Mouse (Mus musculus) olfactory bulb, adult 2 months (tissue): Measurements from ENCODE around the gene Olfr522. TPM values are rescaled to one million over a fixed set of nuclear protein-coding genes. Genes with fewer than 3 reads are reported as not detected.

Experiments
- H3K27ac ChIP-seq: fragments of 200-500 bp; 2 replicates; pipeline ENCODE4 v1.5.1; 2012; ENCODE audit warnings: low read depth, low read length; ENCODE audit not compliant: insufficient read depth
- H3K4me1 ChIP-seq: fragments of 200-500 bp; 2 replicates; pipeline ENCODE4 v1.6.1; 2012; ENCODE audit warnings: low read length; ENCODE audit not compliant: control insufficient read depth, insufficient read depth
- H3K4me3 ChIP-seq: fragments of 200-500 bp; 2 replicates; pipeline ENCODE4 v1.5.1; 2012; ENCODE audit warnings: mild to moderate bottlenecking, low read depth, low read length, moderate library complexity; ENCODE audit not compliant: insufficient read depth
- CTCF ChIP-seq: fragments of 200-500 bp; IDR thresholded peaks from 2 replicates; pipeline ENCODE4 v1.5.1; 2012; ENCODE audit warnings: low read depth, mild to moderate bottlenecking, low read length, moderate library complexity; ENCODE audit not compliant: insufficient read depth
- POLR2A ChIP-seq: fragments of 200-500 bp; IDR thresholded peaks from 2 replicates; pipeline ENCODE4 v1.6.1; 2012; ENCODE audit warnings: mild to moderate bottlenecking, low read depth, low read length, moderate library complexity; ENCODE audit not compliant: insufficient read depth
- WGBS: fragments of 180-500 bp; shearing (Covaris S2); methylation state at CpG from one replicate; pipeline ENCODE4 v1.1.7; 2018; 5-methylcytosine and 5-hydroxymethylcytosine counted together
- polyA plus RNA-seq: library from polyadenylated mRNA; stranded (reverse); fragments of >200 nt; gene quantifications from 2 replicates; pipeline ENCODE4 v1.2.4, GENCODE M21; 2012; ENCODE audit warnings: low replicate concordance; ENCODE audit not compliant: missing spikeins, insufficient read depth, insufficient read length

Olfr522 gene
- polyA plus RNA-seq, 1 experiment = not detected

DNA sequence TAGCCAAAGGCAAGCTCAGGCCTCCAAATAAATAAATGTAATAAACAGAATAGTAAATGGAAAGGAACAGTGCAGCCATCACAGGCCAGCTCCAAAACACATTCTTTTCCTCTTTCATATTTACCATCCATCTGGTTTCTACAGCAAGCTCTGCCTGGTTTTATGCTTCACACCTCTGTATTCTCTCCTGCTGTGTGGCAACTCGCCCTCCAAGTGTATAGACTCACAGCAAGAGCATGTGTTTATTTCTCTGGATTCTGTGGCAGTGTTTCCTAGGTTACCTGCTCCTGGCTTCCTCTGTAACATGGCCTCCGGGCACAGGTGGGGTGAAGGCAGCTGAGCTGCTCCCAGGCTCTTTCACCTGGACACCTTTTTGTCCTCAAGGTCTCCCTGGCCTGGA is 27.9 kb upstream of the Olfr522 start:
- Histone ChIP-seq H3K4me3 (no peak overlapping the region), H3K4me1 (no peaks in the 10 kb centered on the region), H3K27ac (no peak overlapping the region)
- TF ChIP-seq POLR2A (no peak), CTCF (no peak)
- WGBS = 66% methylated on average over 2 of the region's 2 CpGs

DNA sequence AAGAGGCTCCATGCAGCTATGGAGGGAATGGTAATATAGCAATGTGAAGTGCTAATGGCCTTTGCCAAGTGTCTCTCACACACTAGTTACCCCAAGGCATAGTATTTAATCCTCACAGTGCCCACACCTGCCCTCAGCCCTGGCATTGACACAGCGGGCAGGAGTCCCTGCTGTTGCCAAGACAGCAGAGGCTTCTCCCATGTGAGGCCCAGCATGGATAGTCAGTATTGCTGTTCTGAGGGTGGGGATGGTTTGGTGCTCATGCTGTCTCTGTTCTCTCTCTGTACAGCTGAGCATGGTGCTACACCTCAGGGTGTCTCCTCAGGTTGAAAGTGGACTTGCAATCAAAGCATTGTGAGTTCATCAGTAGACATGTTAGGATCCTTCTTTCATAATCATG is 25.9 kb upstream of the Olfr522 start:
- TF ChIP-seq CTCF = no peak
- no peak for TF ChIP-seq POLR2A
- no peak overlapping the region for H3K4me3 ChIP-seq
- 82% methylated on average over 1 of the region's 1 CpGs for WGBS
- H3K27ac ChIP-seq = no peak overlapping the region
- no peaks in the 10 kb centered on the region for H3K4me1 ChIP-seq

- Histone ChIP-seq H3K4me3 (no peak overlapping the region), H3K27ac (no peak overlapping the region), H3K4me1 (no peaks in the 10 kb centered on the region)
- no peak for TF ChIP-seq POLR2A
- no peak for TF ChIP-seq CTCF
- 60% methylated on average over 4 of the region's 4 CpGs for WGBS
These were observed 24.1 kb upstream of the Olfr522 start for GRCm38 (mm10) chr7:140188391-140189328.

DNA sequence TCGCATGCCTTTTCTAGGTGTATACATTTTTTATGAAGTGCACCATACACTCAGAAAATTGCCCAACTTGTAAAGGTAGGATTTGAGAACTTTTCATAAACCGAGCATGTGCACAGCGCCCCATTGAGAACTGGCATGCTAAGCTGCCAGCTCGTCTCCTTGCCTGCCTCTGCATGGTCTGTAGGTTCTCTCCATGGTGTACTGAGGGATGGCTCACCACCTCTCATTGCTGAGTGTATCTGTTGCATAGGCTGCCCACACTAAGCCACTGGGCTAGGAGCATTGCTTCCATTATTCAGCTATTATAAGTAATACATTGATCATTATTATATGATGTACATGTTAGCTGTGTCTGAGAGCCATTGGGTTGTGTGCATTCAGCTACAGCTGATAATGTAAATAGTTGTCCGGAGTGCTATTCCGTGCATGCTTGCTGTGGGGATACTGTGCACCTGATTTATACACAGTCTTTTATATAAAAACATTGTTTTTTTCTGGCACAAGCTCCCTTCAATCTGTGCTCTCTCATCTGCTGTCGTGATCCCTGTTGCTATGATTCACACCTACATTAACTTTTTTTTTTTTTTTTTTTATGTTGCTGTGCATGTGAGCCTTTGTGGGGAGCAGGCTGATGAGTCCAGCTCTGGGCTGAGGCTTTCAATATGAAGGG is 23.3 kb upstream of the Olfr522 start:
- H3K4me3 ChIP-seq = no peak overlapping the region
- H3K27ac ChIP-seq = no peak overlapping the region
- no peak for TF ChIP-seq POLR2A
- no peak for TF ChIP-seq CTCF
- WGBS = 83% methylated on average over 7 of the region's 7 CpGs
- H3K4me1 ChIP-seq = no peaks in the 10 kb centered on the region

DNA sequence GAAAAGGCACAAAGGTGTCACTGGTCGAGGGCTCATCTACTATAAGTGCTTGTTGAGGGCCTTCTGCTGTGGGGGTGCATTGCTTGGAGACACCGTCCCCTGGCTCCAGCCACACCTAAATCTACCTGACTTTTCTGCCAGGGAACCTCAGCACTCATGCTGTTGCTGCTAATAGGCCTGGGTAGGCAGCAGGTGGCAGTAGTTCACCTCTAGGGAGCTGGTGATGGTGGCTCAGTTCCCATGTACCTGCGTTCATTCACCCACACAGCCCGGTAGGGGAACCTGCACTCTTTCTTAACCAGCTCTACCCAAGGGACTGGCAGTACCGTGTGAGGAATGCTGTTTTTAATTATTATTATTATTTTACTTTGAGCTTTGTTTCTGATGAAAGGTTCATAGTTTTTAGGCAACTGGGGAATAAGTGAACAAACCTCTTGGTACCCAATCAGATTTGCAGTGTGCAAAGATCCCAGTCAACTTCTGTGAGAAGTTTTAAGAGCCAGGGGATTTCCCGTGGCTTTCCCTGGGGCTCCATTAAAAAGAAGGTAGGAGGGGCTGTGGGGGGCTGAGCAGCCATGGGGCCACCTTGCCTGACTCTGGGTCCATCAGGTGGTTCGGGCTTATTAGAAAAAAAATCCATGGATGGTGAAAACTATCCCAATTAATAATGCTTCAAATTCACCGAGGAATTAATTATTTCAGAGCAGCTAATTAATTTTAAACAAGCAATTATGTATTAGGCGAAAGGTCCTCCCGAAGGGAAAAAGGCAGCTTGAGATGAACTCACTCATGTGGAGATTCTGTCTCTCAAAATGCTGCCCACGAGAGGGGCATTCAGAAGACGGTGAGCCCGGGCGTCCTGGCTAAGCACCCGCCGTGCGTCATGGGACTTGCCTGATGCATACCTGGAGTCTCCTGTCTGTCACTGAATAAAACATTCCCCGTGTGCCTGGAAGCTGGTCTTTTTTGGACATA is 22.4 kb upstream of the Olfr522 start:
- TF ChIP-seq CTCF = no peak
- TF ChIP-seq POLR2A = no peak
- Histone ChIP-seq H3K4me3 (no peak overlapping the region), H3K27ac (no peak overlapping the region), H3K4me1 (no peaks in the 10 kb centered on the region)
- 49% methylated on average over 18 of the region's 18 CpGs for WGBS

DNA sequence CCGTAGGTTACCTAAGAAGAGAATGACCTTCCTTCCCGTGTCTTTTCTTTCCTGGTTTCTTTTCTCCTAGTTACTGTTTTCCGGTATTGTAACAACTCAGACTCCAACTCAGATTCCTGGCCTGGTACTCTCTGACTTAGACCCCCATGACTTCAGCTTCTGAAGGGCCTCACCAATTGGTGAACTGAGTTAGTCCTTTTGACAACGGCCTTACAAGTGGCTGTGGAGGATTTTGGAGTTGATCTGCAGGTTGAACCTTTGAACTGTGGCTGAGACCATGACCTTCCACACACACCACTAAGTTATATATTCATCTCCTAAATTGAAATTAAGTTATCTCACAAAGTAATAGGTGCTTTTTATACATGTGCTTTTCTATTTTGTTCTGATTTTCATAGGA is 19.6 kb upstream of the Olfr522 start:
- H3K4me1 ChIP-seq = no peaks in the 10 kb centered on the region
- no peak overlapping the region for H3K27ac ChIP-seq
- WGBS = 88% methylated on average over 4 of the region's 4 CpGs
- no peak for TF ChIP-seq CTCF
- no peak for TF ChIP-seq POLR2A
- no peak overlapping the region for H3K4me3 ChIP-seq

GRCm38 (mm10) chr7:140180692-140181091 is 16.1 kb upstream of the Olfr522 start:
- 87% methylated on average over 2 of the region's 2 CpGs for WGBS
- no peaks in the 10 kb centered on the region for H3K4me1 ChIP-seq
- H3K4me3 ChIP-seq = no peak overlapping the region
- TF ChIP-seq CTCF = no peak
- no peak for TF ChIP-seq POLR2A
- no peak overlapping the region for H3K27ac ChIP-seq

DNA sequence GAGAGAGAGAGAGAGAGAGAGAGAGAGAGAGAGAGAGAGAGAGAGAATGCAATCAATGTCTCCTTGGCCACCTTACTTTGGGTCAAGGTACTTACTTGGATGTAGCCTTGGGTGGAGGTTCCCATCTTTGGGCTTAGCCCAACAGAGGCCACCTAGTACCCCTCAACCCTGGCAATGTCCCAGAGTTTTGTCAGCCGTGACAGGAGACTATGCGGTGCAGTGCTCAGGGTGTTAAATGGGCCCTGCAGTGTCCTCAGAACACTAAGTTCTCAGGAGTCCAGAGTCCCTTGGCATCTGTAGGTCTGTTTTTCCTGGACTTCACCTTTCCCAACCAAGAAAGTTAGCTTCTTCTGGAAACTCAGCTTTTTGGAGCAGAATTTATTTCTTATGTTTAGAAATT is 14.6 kb upstream of the Olfr522 start:
- Histone ChIP-seq H3K4me1 (no peaks in the 10 kb centered on the region), H3K27ac (no peak overlapping the region), H3K4me3 (no peak overlapping the region)
- WGBS = 77% methylated on average over 2 of the region's 2 CpGs
- TF ChIP-seq POLR2A = no peak
- TF ChIP-seq CTCF = no peak

GRCm38 (mm10) chr7:140172936-140173335 is 8.4 kb upstream of the Olfr522 start, which contains the start of gene Olfr523:
TSS of gene Olfr523 (plus strand) at chr7:140173217.
- 55% methylated on average over 1 of the region's 1 CpGs for WGBS
- H3K4me1 ChIP-seq = no peaks in the 10 kb centered on the region
- no peak within 1 kb of the TSS for H3K27ac ChIP-seq
- H3K4me3 ChIP-seq = no peak within 1 kb of the TSS
- TF ChIP-seq CTCF (no peak), POLR2A (no peak)
